Mouse (Mus musculus): ENCODE results near the gene Sco1. TPM values are rescaled to one million over a fixed set of nuclear protein-coding genes. Genes with fewer than 3 reads are reported as not detected.

Gene Sco1
- total and polyA plus RNA-seq, 3 experiments, result 14.1 to 32.9 TPM; not detected in 1

- TF ChIP-seq CHD1 (IDR thresholded peaks at IDR 0.05; ENCODE audit: low read depth, low read length), result no peak
- TF ChIP-seq TCF12 (IDR thresholded peaks at IDR 0.05; ENCODE audit: low read depth, low read length), result no peak
- no peak for TF ChIP-seq USF1 (IDR thresholded peaks at IDR 0.05; ENCODE audit: low read depth, low read length)
- no peak for TF ChIP-seq ZMIZ1 (IDR thresholded peaks at IDR 0.05; ENCODE audit: low read depth, low read length)
- no peak for TF ChIP-seq E2F4 (IDR thresholded peaks at IDR 0.05; ENCODE audit: borderline replicate concordance, low read depth, low read length)
- TF ChIP-seq MYC (IDR thresholded peaks at IDR 0.05; ENCODE audit: low read depth, low read length), result no peak
- no peak for TF ChIP-seq POLR2AphosphoS2 (IDR thresholded peaks at IDR 0.05; ENCODE audit: low read length)
- TF ChIP-seq UBTF (IDR thresholded peaks at IDR 0.05; ENCODE audit: borderline replicate concordance, insufficient read depth, low read depth, low read length), result no peak
- TF ChIP-seq MAFK (IDR thresholded peaks at IDR 0.05; ENCODE audit: borderline replicate concordance, low read depth, low read length), result no peak
- TF ChIP-seq MXI1 (IDR thresholded peaks at IDR 0.05; ENCODE audit: low read depth, low read length), result no peak
- TF ChIP-seq MYB (IDR thresholded peaks at IDR 0.05; ENCODE audit: low read depth, low read length), result no peak
- TF ChIP-seq NELFE (IDR thresholded peaks at IDR 0.05; ENCODE audit: low read depth, low read length), result no peak
- no peak for TF ChIP-seq MAZ (IDR thresholded peaks at IDR 0.05; ENCODE audit: low read depth, low read length)
- TF ChIP-seq ZNF384 (IDR thresholded peaks at IDR 0.05; ENCODE audit: low read depth, low read length), result no peak
- TF ChIP-seq GATA1 (IDR thresholded peaks at IDR 0.05; ENCODE audit: low read depth, low read length), result no peak
- no peak for TF ChIP-seq HCFC1 (IDR thresholded peaks at IDR 0.05; ENCODE audit: low read depth, low read length)
- no peak for TF ChIP-seq POLR2AphosphoS5 (IDR thresholded peaks at IDR 0.05; ENCODE audit: borderline replicate concordance, low read depth, low read length)
- no peak for TF ChIP-seq BHLHE40 (IDR thresholded peaks at IDR 0.05; ENCODE audit: borderline replicate concordance, low read depth, low read length)
- TF ChIP-seq SIN3A (IDR thresholded peaks at IDR 0.05; ENCODE audit: low read length), result no peak
- H3K27me3 ChIP-seq (ENCODE audit: control insufficient read depth in 1 of 2, insufficient read depth in 2 of 2, low read length in 2 of 2), result peaks cover 0 to 2% of the 10 kb centered on the region in 2 experiments; a peak in 1 of 4 replicates
These were observed 51.8 kb downstream of the Sco1 start for GRCm38 (mm10) chr11:67104242-67104641.

GRCm38 (mm10) chr11:67104714-67105113 lies 52.2 kb downstream of the Sco1 start:
- no peak for DNase-seq (ENCODE audit: low read depth, low spot score)
- Histone ChIP-seq H3K27ac (ENCODE audit: control insufficient read depth, low read depth, low read length) (no peak overlapping the region), H3K4me3 (ENCODE audit: control insufficient read depth in 1 of 2, insufficient read depth in 1 of 2, low read depth in 2 of 2, low read length in 2 of 2) (no peak overlapping the region), H3K9me3 (replicated peaks; ENCODE audit: insufficient read depth, low read length) (no peaks in the 10 kb centered on the region), H3K27me3 (ENCODE audit: control insufficient read depth in 1 of 2, insufficient read depth in 2 of 2, low read length in 2 of 2) (peaks cover 0 to 2% of the 10 kb centered on the region in 2 experiments; a peak in 1 of 4 replicates), H3K9ac (ENCODE audit: control insufficient read depth, low read depth, low read length, poor library complexity, severe bottlenecking) (no peak overlapping the region), H3K79me2 (ENCODE audit: control insufficient read depth, insufficient read depth, low read length, poor library complexity) (no peaks in the 10 kb centered on the region), H3K4me1 (ENCODE audit: control insufficient read depth in 1 of 2, insufficient read depth in 2 of 2, low read length in 2 of 2) (no peaks in the 10 kb centered on the region), H3K36me3 (ENCODE audit: control insufficient read depth in 1 of 2, insufficient read depth in 2 of 2, low read length in 2 of 2) (no peaks in the 10 kb centered on the region)
- TF ChIP-seq NRF1 (IDR thresholded peaks at IDR 0.05; ENCODE audit: insufficient read depth, low read depth, low read length, poor library complexity, severe bottlenecking), result no peak
- TF ChIP-seq TAL1 (IDR thresholded peaks at IDR 0.05; ENCODE audit: low read length), result no peak
- no peak for TF ChIP-seq RAD21 (IDR thresholded peaks at IDR 0.05; ENCODE audit: low read depth, low read length)
- TF ChIP-seq EP300 (IDR thresholded peaks at IDR 0.05; ENCODE audit: low read depth in 1 of 2, low read length in 2 of 2), result no peak
- TF ChIP-seq MAFK (IDR thresholded peaks at IDR 0.05; ENCODE audit: borderline replicate concordance, low read depth, low read length), result no peak
- no peak for TF ChIP-seq CHD2 (IDR thresholded peaks at IDR 0.05; ENCODE audit: low read length)
- TF ChIP-seq POLR2A (IDR thresholded peaks at IDR 0.05; ENCODE audit: control insufficient read depth in 1 of 2, insufficient read depth in 1 of 2, low read depth in 1 of 2, low read length in 2 of 2, poor library complexity in 1 of 2), result no peak
- TF ChIP-seq KAT2A (conservative IDR thresholded peaks at IDR 0.05; ENCODE audit: low read depth, low read length), result no peak
- no peak for TF ChIP-seq POLR2AphosphoS5 (IDR thresholded peaks at IDR 0.05; ENCODE audit: borderline replicate concordance, low read depth, low read length)
- no peak for TF ChIP-seq MAZ (IDR thresholded peaks at IDR 0.05; ENCODE audit: low read depth, low read length)
- no peak for TF ChIP-seq ZC3H11A (IDR thresholded peaks at IDR 0.05; ENCODE audit: low read depth, low read length)
- TF ChIP-seq TCF12 (IDR thresholded peaks at IDR 0.05; ENCODE audit: low read depth, low read length), result no peak
- no peak for TF ChIP-seq POLR2AphosphoS2 (IDR thresholded peaks at IDR 0.05; ENCODE audit: low read length)

More at GRCm38 (mm10) chr11:67104242-67104641, 51.8 kb downstream of the Sco1 start:
- Histone ChIP-seq H3K4me3 (ENCODE audit: control insufficient read depth in 1 of 2, insufficient read depth in 1 of 2, low read depth in 2 of 2, low read length in 2 of 2) (no peak overlapping the region), H3K4me1 (ENCODE audit: control insufficient read depth in 1 of 2, insufficient read depth in 2 of 2, low read length in 2 of 2) (no peaks in the 10 kb centered on the region), H3K79me2 (ENCODE audit: control insufficient read depth, insufficient read depth, low read length, poor library complexity) (no peaks in the 10 kb centered on the region), H3K27ac (ENCODE audit: control insufficient read depth, low read depth, low read length) (no peak overlapping the region), H3K36me3 (ENCODE audit: control insufficient read depth in 1 of 2, insufficient read depth in 2 of 2, low read length in 2 of 2) (no peaks in the 10 kb centered on the region), H3K9ac (ENCODE audit: control insufficient read depth, low read depth, low read length, poor library complexity, severe bottlenecking) (no peak overlapping the region), H3K9me3 (replicated peaks; ENCODE audit: insufficient read depth, low read length) (no peaks in the 10 kb centered on the region)
- DNase-seq (ENCODE audit: low read depth, low spot score), result no peak

All from MEL (cell line).